Comparison of ENCODE assay signal across 8 mouse cellular contexts in genomic region chr14:20695761-20696520, GRCm38 (mm10). TPM values are rescaled to one million over a fixed set of nuclear protein-coding genes. Genes with fewer than 3 reads are reported as not detected.
A peak's percentile ranks its signal among the peaks of the same experiment; 100 is the strongest.
DNase-seq lines count a peak whose midpoint lies in the region; ATAC-seq and TF ChIP-seq lines count a peak whose summit lies in the region.

No protein-coding gene starts in this region.

- 13% methylated on average over 27 of the region's 27 CpGs for WGBS in embryonic facial prominence, embryonic 15.5 days
- WGBS in hindbrain, embryonic 14.5 days: 12% methylated on average over 27 of the region's 27 CpGs

- peak overlapping the region; percentile 99 for H3K27ac ChIP-seq in embryonic facial prominence, embryonic 15.5 days (replicated peaks)
- H3K27ac ChIP-seq in hindbrain, embryonic 14.5 days: peak overlapping the region; percentile 99

- H3K79me3 ChIP-seq in C2C12 (ENCODE audit: low read depth): peaks cover 43% of the 10 kb centered on the region

- H3K9ac ChIP-seq in embryonic facial prominence, embryonic 15.5 days: peak overlapping the region; percentile 89
- H3K9ac ChIP-seq in hindbrain, embryonic 14.5 days: peak overlapping the region; percentile 94

- H3K79me2 ChIP-seq in C2C12 (ENCODE audit: control insufficient read depth, insufficient read depth): peaks cover 54% of the 10 kb centered on the region

- H3K36me3 ChIP-seq in C2C12 (ENCODE audit: control insufficient read depth, insufficient read depth): peaks cover 52% of the 10 kb centered on the region
- H3K36me3 ChIP-seq in embryonic facial prominence, embryonic 15.5 days: peaks cover 41% of the 10 kb centered on the region
- peaks cover 39% of the 10 kb centered on the region for H3K36me3 ChIP-seq in hindbrain, embryonic 14.5 days (replicated peaks; ENCODE audit: control insufficient read depth, insufficient read depth)

- H3K4me2 ChIP-seq in embryonic facial prominence, embryonic 15.5 days (replicated peaks): peak overlapping the region; percentile 72
- peak overlapping the region; percentile 79 for H3K4me2 ChIP-seq in hindbrain, embryonic 14.5 days (replicated peaks)

- H3K27me3 ChIP-seq in C2C12 (ENCODE audit: control insufficient read depth, insufficient read depth, insufficient read length): no peaks in the 10 kb centered on the region
- no peaks in the 10 kb centered on the region for H3K27me3 ChIP-seq in embryonic facial prominence, embryonic 15.5 days
- H3K27me3 ChIP-seq in hindbrain, embryonic 14.5 days (ENCODE audit: control insufficient read depth, insufficient read depth, low read length): no peaks in the 10 kb centered on the region

- ATAC-seq in cerebellum, adult (ENCODE audit: insufficient number of reproducible peaks, low FRiP score, low TSS enrichment): no peak
- no peak for ATAC-seq in embryonic facial prominence, embryonic 15.5 days (ENCODE audit: insufficient number of reproducible peaks, low FRiP score, low TSS enrichment, low read depth)
- no peak; the same call in 1 of the 2 replicates for ATAC-seq in hindbrain, embryonic 14.5 days (ENCODE audit: low FRiP score)
- ATAC-seq in inflammation-experienced regulatory T-cells, adult 6 months: no peak

- H3K4me3 ChIP-seq in C2C12 (ENCODE audit: insufficient read depth, poor library complexity, severe bottlenecking): peak overlapping the region; percentile 56
- peak overlapping the region; percentile 94 for H3K4me3 ChIP-seq in embryonic facial prominence, embryonic 15.5 days (replicated peaks)
- H3K4me3 ChIP-seq in hindbrain, embryonic 14.5 days (replicated peaks; ENCODE audit: low read length): peak overlapping the region; percentile 86

- H3K4me1 ChIP-seq in embryonic facial prominence, embryonic 15.5 days: peaks cover 53% of the 10 kb centered on the region
- peaks cover 48% of the 10 kb centered on the region for H3K4me1 ChIP-seq in hindbrain, embryonic 14.5 days (replicated peaks; ENCODE audit: control insufficient read depth, insufficient read depth, low read length)

- TF ChIP-seq CTCF in C2C12 (IDR thresholded peaks at IDR 0.05; ENCODE audit: control insufficient read depth, insufficient read depth, insufficient read length): no peak

- H3K9me3 ChIP-seq in embryonic facial prominence, embryonic 15.5 days (replicated peaks): no peaks in the 10 kb centered on the region
- no peaks in the 10 kb centered on the region for H3K9me3 ChIP-seq in hindbrain, embryonic 14.5 days (ENCODE audit: control insufficient read depth, low read length)

- DNase-seq in cerebellum, adult 11 months: peak; percentile 33
- peak; percentile 34 for DNase-seq in hindbrain, embryonic 14.5 days (ENCODE audit: low spot score)
- peak; percentile 16 for DNase-seq in lung, postnatal 36 days
- no peak for DNase-seq in layer of hippocampus, adult 11-12 months (ENCODE audit: low spot score)

- peak overlapping the region; percentile 55 for H3ac ChIP-seq in C2C12 (ENCODE audit: control insufficient read depth, insufficient read length, low read depth)

TF ChIP-seq in C2C12, 6 proteins besides CTCF, POLR2A, EP300 and RAD21:
- no peak for TF ChIP-seq MAX (IDR thresholded peaks at IDR 0.05)
- TF ChIP-seq FOSL1 (IDR thresholded peaks at IDR 0.05; ENCODE audit: insufficient read depth, low read length, poor library complexity, severe bottlenecking): no peak
- TF ChIP-seq CEBPB (IDR thresholded peaks at IDR 0.05; ENCODE audit: low read depth): no peak
- no peak for TF ChIP-seq USF1 (IDR thresholded peaks at IDR 0.05; ENCODE audit: low read depth)
- TF ChIP-seq MYOG (IDR thresholded peaks at IDR 0.05; ENCODE audit: control insufficient read depth, extremely low read depth, insufficient read length): no peak
- TF ChIP-seq MYOD1 (IDR thresholded peaks at IDR 0.05; ENCODE audit: control insufficient read depth, insufficient read length, low read depth): no peak
TF ChIP-seq in C2C12: peak in this region for 0.

RNA-seq across cellular contexts. Expression of gene Fut11, which starts 1.2 kb away (rescaled TPM):
- 6.3 TPM for polyA plus RNA-seq in C2C12 (2012; fragmentation: generic; extraction: Trizol)
- polyA plus RNA-seq in embryonic facial prominence, embryonic 15.5 days (2015; fragmentation: Nextera tagmentation; extraction: Ambion mirVana): 32.3 and 34.2 TPM in 2 replicates
- 25.1 and 31.8 TPM in 2 replicates for polyA plus RNA-seq in hindbrain, embryonic 14.5 days (2014; fragmentation: Nextera tagmentation; extraction: Ambion mirVana)
- 1 to 10 TPM; 4.9 to 6.5 (median 6.3) TPM for polyA plus RNA-seq in inflammation-experienced regulatory T-cells, adult 6 months (2017; shearing (Covaris generic))

RNA-seq across cellular contexts. Expression of gene Chchd1, which starts 6.9 kb away (rescaled TPM):
- 177 TPM for polyA plus RNA-seq in C2C12 (2012; fragmentation: generic; extraction: Trizol)
- 166 and 171 TPM in 2 replicates for polyA plus RNA-seq in embryonic facial prominence, embryonic 15.5 days (2015; fragmentation: Nextera tagmentation; extraction: Ambion mirVana)
- polyA plus RNA-seq in hindbrain, embryonic 14.5 days (2014; fragmentation: Nextera tagmentation; extraction: Ambion mirVana): 169 and 194 TPM in 2 replicates
- 100 to 1,000 TPM; 136 to 163 (median 137) TPM for polyA plus RNA-seq in inflammation-experienced regulatory T-cells, adult 6 months (2017; shearing (Covaris generic))

RNA-seq across cellular contexts. Expression of gene Zswim8, which starts 11.4 kb away (rescaled TPM):
- polyA plus RNA-seq in C2C12 (2012; fragmentation: generic; extraction: Trizol): 74.0 TPM
- 38.6 and 40.1 TPM in 2 replicates for polyA plus RNA-seq in embryonic facial prominence, embryonic 15.5 days (2015; fragmentation: Nextera tagmentation; extraction: Ambion mirVana)
- polyA plus RNA-seq in hindbrain, embryonic 14.5 days (2014; fragmentation: Nextera tagmentation; extraction: Ambion mirVana): 38.5 and 50.5 TPM in 2 replicates
- polyA plus RNA-seq in inflammation-experienced regulatory T-cells, adult 6 months (2017; shearing (Covaris generic)): 10 to 100 TPM; 16.0 to 25.9 (median 24.3) TPM

RNA-seq across cellular contexts. Expression of gene Sec24c, which starts 21.8 kb away (rescaled TPM):
- 63.4 TPM for polyA plus RNA-seq in C2C12 (2012; fragmentation: generic; extraction: Trizol)
- polyA plus RNA-seq in embryonic facial prominence, embryonic 15.5 days (2015; fragmentation: Nextera tagmentation; extraction: Ambion mirVana): 86.8 and 92.5 TPM in 2 replicates
- polyA plus RNA-seq in hindbrain, embryonic 14.5 days (2014; fragmentation: Nextera tagmentation; extraction: Ambion mirVana): 84.9 and 87.1 TPM in 2 replicates
- polyA plus RNA-seq in inflammation-experienced regulatory T-cells, adult 6 months (2017; shearing (Covaris generic)): 100 to 1,000 TPM in 2 of 3 experiments, 10 to 100 TPM in 1; 99.7 to 119 (median 115) TPM

RNA-seq across cellular contexts. Expression of gene Synpo2l, which starts 27.8 kb away (rescaled TPM):
- 42.3 TPM for polyA plus RNA-seq in C2C12 (2012; fragmentation: generic; extraction: Trizol)
- 30.1 and 37.7 TPM in 2 replicates for polyA plus RNA-seq in embryonic facial prominence, embryonic 15.5 days (2015; fragmentation: Nextera tagmentation; extraction: Ambion mirVana)
- 0.07 and 0.09 TPM in 2 replicates for polyA plus RNA-seq in hindbrain, embryonic 14.5 days (2014; fragmentation: Nextera tagmentation; extraction: Ambion mirVana)
- not detected for polyA plus RNA-seq in inflammation-experienced regulatory T-cells, adult 6 months (2017; shearing (Covaris generic))
